Mouse (Mus musculus) bone marrow macrophage, adult 2 months (primary cell): ENCODE results near the gene Mcm7. TPM values are rescaled to one million over a fixed set of nuclear protein-coding genes. Genes with fewer than 3 reads are reported as not detected.

ENCODE experiments used
- H3K27ac ChIP-seq: 2 replicates; pipeline ENCODE4 v1.5.1; 2012; ENCODE audit warnings: low read depth, low read length; ENCODE audit not compliant: insufficient read depth
- H3K4me1 ChIP-seq: 2 replicates; pipeline ENCODE4 v1.6.1; 2012; ENCODE audit warnings: low read length; ENCODE audit not compliant: control insufficient read depth, insufficient read depth
- H3K4me3 ChIP-seq: 2 replicates; pipeline ENCODE4 v1.5.1; 2012; ENCODE audit warnings: mild to moderate bottlenecking, low read length, moderate library complexity; ENCODE audit not compliant: insufficient read depth
- CTCF ChIP-seq: IDR thresholded peaks from 2 replicates; pipeline ENCODE4 v1.5.1; 2012; ENCODE audit warnings: low read depth, mild to moderate bottlenecking, low read length, moderate library complexity
- POLR2A ChIP-seq: IDR thresholded peaks from 2 replicates; pipeline ENCODE4 v1.6.1; 2012; ENCODE audit warnings: mild to moderate bottlenecking, low read depth, low read length, borderline replicate concordance
- polyA plus RNA-seq: library from polyadenylated mRNA; stranded (reverse); fragments of >200 nt; gene quantifications from 2 replicates; pipeline ENCODE4 v1.2.4, GENCODE M21; 2012; ENCODE audit not compliant: missing spikeins, insufficient read depth, insufficient read length

Gene Mcm7
- polyA plus RNA-seq, 1 experiment: 46.6 TPM

- Histone ChIP-seq H3K4me3 (peak overlapping the region; percentile 79), H3K4me1 (peaks cover 6% of the 10 kb centered on the region), H3K27ac (peak overlapping the region; percentile 77)
- no peak for TF ChIP-seq CTCF
- TF ChIP-seq POLR2A: no peak
These were observed 54.8 kb downstream of the Mcm7 start for GRCm38 (mm10) chr5:138117199-138118015.

- peak within 1 kb of the TSS; percentile 79 for H3K4me3 ChIP-seq
- H3K27ac ChIP-seq: peak within 1 kb of the TSS; percentile 77
- H3K4me1 ChIP-seq: peaks cover 6% of the 10 kb centered on the region
- 0 out of 2 replicates have a peak, but pooled peaks have one; percentile 57 for TF ChIP-seq POLR2A
- TF ChIP-seq CTCF: no peak
These were observed 55.7 kb downstream of the Mcm7 start, which contains the start of gene Zscan21 for GRCm38 (mm10) chr5:138116255-138117198. TSS of gene Zscan21 (plus strand) at chr5:138116903.

Other genes starting within 250 kb of the Mcm7 start
- gene Gjc3, start 209.3 kb downstream of the Mcm7 start, polyA plus RNA-seq: not detected in 2 replicates
- not detected in 2 replicates for gene Azgp1, start 190.9 kb downstream of the Mcm7 start, polyA plus RNA-seq
- gene Smok3a, start 151.2 kb downstream of the Mcm7 start, polyA plus RNA-seq: not detected in 2 replicates
- gene Smok3b, start 151.0 kb downstream of the Mcm7 start, polyA plus RNA-seq: not detected in 2 replicates
- gene Smok3c, start 119.2 kb downstream of the Mcm7 start, polyA plus RNA-seq: not detected in 2 replicates
- 10.5 and 12.0 TPM in 2 replicates for gene Zkscan1, start 87.3 kb downstream of the Mcm7 start, polyA plus RNA-seq
- gene Zscan21, start 55.5 kb downstream of the Mcm7 start, polyA plus RNA-seq: 14.0 and 15.0 TPM in 2 replicates
- gene Zfp113, start 16.7 kb downstream of the Mcm7 start, polyA plus RNA-seq: 5.8 and 6.8 TPM in 2 replicates
- gene Cops6, start 11.4 kb downstream of the Mcm7 start, polyA plus RNA-seq: 77.7 and 82.3 TPM in 2 replicates
- gene Ap4m1, start 420 bp downstream of the Mcm7 start, polyA plus RNA-seq: 34.1 and 40.5 TPM in 2 replicates
- gene Taf6, start 15.0 kb upstream of the Mcm7 start, polyA plus RNA-seq: 26.5 and 33.3 TPM in 2 replicates
- gene Cnpy4, start 15.1 kb upstream of the Mcm7 start, polyA plus RNA-seq: 28.2 and 37.3 TPM in 2 replicates
- 5.4 and 5.8 TPM in 2 replicates for gene Mblac1, start 21.9 kb upstream of the Mcm7 start, polyA plus RNA-seq
- gene Nxpe5, start 53.5 kb upstream of the Mcm7 start, polyA plus RNA-seq: 40.8 and 43.3 TPM in 2 replicates
- gene Lamtor4, start 83.1 kb upstream of the Mcm7 start, polyA plus RNA-seq: 96.8 and 106 TPM in 2 replicates
- gene BC037034, start 91.6 kb upstream of the Mcm7 start, polyA plus RNA-seq: 83.8 and 85.1 TPM in 2 replicates
- gene Gal3st4, start 100.4 kb upstream of the Mcm7 start, polyA plus RNA-seq: not detected in 2 replicates
- not detected in 2 replicates for gene Gm43720, start 107.5 kb upstream of the Mcm7 start, polyA plus RNA-seq
- 2.9 and 3.3 TPM in 2 replicates for gene Gpc2, start 107.6 kb upstream of the Mcm7 start, polyA plus RNA-seq
- gene Stag3, start 107.8 kb upstream of the Mcm7 start, polyA plus RNA-seq: 3.0 and 4.0 TPM in 2 replicates
- 0.86 and 1.7 TPM in 2 replicates for gene Pvrig, start 169.5 kb upstream of the Mcm7 start, polyA plus RNA-seq